Mouse (Mus musculus): Measurements from ENCODE around the gene Gdpgp1.

DNA sequence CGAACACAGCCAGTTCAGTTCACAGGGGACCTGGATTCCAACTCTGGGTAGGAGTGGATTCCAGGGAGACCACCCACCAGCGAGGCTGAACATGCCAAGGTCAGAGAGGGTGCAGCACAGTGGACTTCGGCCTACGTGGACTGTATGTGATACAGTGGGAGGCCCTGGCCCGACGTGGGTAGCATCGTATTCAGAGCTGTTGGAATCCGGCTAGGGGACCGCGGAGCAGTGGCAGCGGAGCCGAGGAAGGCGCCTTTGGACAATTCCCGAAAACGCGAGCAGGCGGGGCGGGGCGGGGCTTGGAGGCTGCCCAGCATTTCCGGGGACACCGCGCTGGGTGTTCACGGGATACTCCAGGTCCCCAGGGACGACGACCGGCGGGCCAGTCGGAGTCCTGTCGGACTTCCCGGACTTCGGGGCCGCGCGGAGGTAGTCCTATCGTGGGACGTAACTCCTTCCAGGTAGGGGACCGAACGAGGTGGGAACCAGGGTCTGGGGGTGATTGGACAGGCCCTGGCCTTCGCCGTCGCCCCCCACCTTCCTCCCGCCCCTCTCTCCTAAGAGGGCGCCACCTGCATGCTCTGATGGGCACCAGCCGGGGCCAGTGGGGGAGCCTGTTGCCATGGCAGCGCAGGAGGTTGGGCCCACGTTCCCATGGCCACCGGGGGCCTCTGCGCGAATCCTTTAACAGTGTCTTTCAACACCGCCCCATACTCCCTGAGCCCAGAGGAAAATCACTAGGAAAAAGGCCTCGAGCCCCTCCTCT, 46.0 kb upstream of the Gdpgp1 start, which contains the start of gene Sema4b:
- TF ChIP-seq GATA1 (IDR thresholded peaks at IDR 0.05; ENCODE audit: borderline replicate concordance, low read length) (no peak), FLI1 (IDR thresholded peaks at IDR 0.05; ENCODE audit: low read length) (no peak)
